Mouse (Mus musculus) MEL (cell line): ENCODE data around the gene Rprd1b. TPM values are rescaled to one million over a fixed set of nuclear protein-coding genes. Genes with fewer than 3 reads are reported as not detected.

ENCODE experiments used
- DNase-seq: peaks from one replicate; pipeline ENCODE4 v3.0.0; 2011; ENCODE audit warnings: low read depth, low spot score
- H3K27ac ChIP-seq: 2 replicates; pipeline ENCODE4 v1.5.1; 2012; ENCODE audit warnings: low read depth, mild to moderate bottlenecking, control low read depth, low read length, moderate library complexity; ENCODE audit not compliant: control insufficient read depth
- H3K27me3 ChIP-seq, 2 experiments: fragments of 150-350 bp in 1 of 2; sonication (generic) in 1 of 2; 2 replicates each; pipeline ENCODE4 v1.6.1; 2012; ENCODE audit warnings: low read length in 2 of 2, mild to moderate bottlenecking in 2 of 2, improper control_type of control experiment in 1 of 2, moderate library complexity in 1 of 2; ENCODE audit not compliant: insufficient read depth in 2 of 2, control insufficient read depth in 1 of 2
- H3K36me3 ChIP-seq, 2 experiments: 2 replicates each; pipeline ENCODE4 v1.6.1; 2012 to 2014; ENCODE audit warnings: low read length in 2 of 2, improper control_type of control experiment in 1 of 2, inconsistent platforms in 1 of 2, mild to moderate bottlenecking in 1 of 2; ENCODE audit not compliant: insufficient read depth in 2 of 2, control insufficient read depth in 1 of 2
- H3K4me1 ChIP-seq, 2 experiments: fragments of 150-350 bp in 1 of 2; sonication (generic) in 1 of 2; 2 replicates each; pipeline ENCODE4 v1.6.1; 2012; ENCODE audit warnings: low read length in 2 of 2, improper control_type of control experiment in 1 of 2, mild to moderate bottlenecking in 1 of 2; ENCODE audit not compliant: insufficient read depth in 2 of 2, control insufficient read depth in 1 of 2
- H3K4me3 ChIP-seq, 2 experiments: fragments of 150-350 bp in 1 of 2; sonication (generic) in 1 of 2; 2 replicates each; pipeline ENCODE4 v1.5.1; 2012; ENCODE audit warnings: low read depth in 2 of 2, low read length in 2 of 2, mild to moderate bottlenecking in 2 of 2, moderate library complexity in 2 of 2, control low read depth in 1 of 2, improper control_type of control experiment in 1 of 2; ENCODE audit not compliant: control insufficient read depth in 1 of 2, insufficient read depth in 1 of 2
- H3K79me2 ChIP-seq: 2 replicates; pipeline ENCODE4 v1.6.1; 2012; ENCODE audit warnings: mild to moderate bottlenecking, low read length, moderate library complexity; ENCODE audit not compliant: control insufficient read depth, poor library complexity, insufficient read depth
- H3K9ac ChIP-seq: 2 replicates; pipeline ENCODE4 v1.6.1; 2012; ENCODE audit warnings: low read depth, mild to moderate bottlenecking, control low read depth, low read length, moderate library complexity; ENCODE audit not compliant: control insufficient read depth, poor library complexity, severe bottlenecking
- H3K9me3 ChIP-seq: fragments of 150-350 bp; sonication (generic); replicated peaks from 2 replicates; pipeline ENCODE4 v1.6.1; 2012; ENCODE audit warnings: mild to moderate bottlenecking, low read length, improper control_type of control experiment, moderate library complexity; ENCODE audit not compliant: insufficient read depth
- CHD2 ChIP-seq: IDR thresholded peaks from 2 replicates; pipeline ENCODE4 v1.6.1; 2011; ENCODE audit warnings: low read length, improper control_type of control experiment
- E2F4 ChIP-seq: IDR thresholded peaks from 2 replicates; pipeline ENCODE4 v1.6.1; 2011; ENCODE audit warnings: low read depth, low read length, improper control_type of control experiment, borderline replicate concordance
- ELF1 ChIP-seq: IDR thresholded peaks from 2 replicates; pipeline ENCODE4 v1.6.1; 2014; ENCODE audit warnings: low read depth, mild to moderate bottlenecking, inconsistent platforms, low read length, improper control_type of control experiment, moderate library complexity
- EP300 ChIP-seq, 2 experiments: IDR thresholded peaks; 2 replicates each; pipeline ENCODE4 v1.6.1; 2011; ENCODE audit warnings: improper control_type of control experiment in 2 of 2, low read length in 2 of 2, low read depth in 1 of 2, mild to moderate bottlenecking in 1 of 2
- GABPA ChIP-seq: IDR thresholded peaks from 2 replicates; pipeline ENCODE4 v1.6.1; 2012; ENCODE audit warnings: low read depth, mild to moderate bottlenecking, inconsistent platforms, low read length, improper control_type of control experiment, moderate library complexity
- GATA1 ChIP-seq: IDR thresholded peaks from 2 replicates; pipeline ENCODE4 v1.6.1; 2011; ENCODE audit warnings: low read depth, low read length, improper control_type of control experiment
- HCFC1 ChIP-seq: IDR thresholded peaks from 2 replicates; pipeline ENCODE4 v1.6.1; 2012; ENCODE audit warnings: low read depth, mild to moderate bottlenecking, inconsistent platforms, low read length, improper control_type of control experiment, moderate library complexity
- JUND ChIP-seq: IDR thresholded peaks from 2 replicates; pipeline ENCODE4 v1.6.1; 2011; ENCODE audit warnings: low read depth, mild to moderate bottlenecking, improper control_type of control experiment, low read length
- KAT2A ChIP-seq: conservative IDR thresholded peaks from 2 replicates; pipeline ENCODE4 v1.6.1; 2012; ENCODE audit warnings: low read depth, low read length, improper control_type of control experiment, inconsistent platforms
- MAFK ChIP-seq: IDR thresholded peaks from 2 replicates; pipeline ENCODE4 v1.6.1; 2011; ENCODE audit warnings: low read depth, mild to moderate bottlenecking, low read length, improper control_type of control experiment, borderline replicate concordance
- MEF2A ChIP-seq: IDR thresholded peaks from 2 replicates; pipeline ENCODE4 v1.6.1; 2014; ENCODE audit warnings: low read depth, mild to moderate bottlenecking, inconsistent platforms, low read length, improper control_type of control experiment; ENCODE audit not compliant: poor library complexity, insufficient replicate concordance, severe bottlenecking; ENCODE audit errors: extremely low read depth
- MYB ChIP-seq: IDR thresholded peaks from 2 replicates; pipeline ENCODE4 v1.6.1; 2011; ENCODE audit warnings: mild to moderate bottlenecking, low read depth, low read length, improper control_type of control experiment
- MYC ChIP-seq: IDR thresholded peaks from 2 replicates; pipeline ENCODE4 v1.6.1; 2011; ENCODE audit warnings: low read depth, mild to moderate bottlenecking, low read length, improper control_type of control experiment, moderate library complexity
- NELFE ChIP-seq: IDR thresholded peaks from 2 replicates; pipeline ENCODE4 v1.6.1; 2011; ENCODE audit warnings: low read depth, low read length, improper control_type of control experiment
- NRF1 ChIP-seq: IDR thresholded peaks from 2 replicates; pipeline ENCODE4 v1.6.1; 2014; ENCODE audit warnings: low read depth, mild to moderate bottlenecking, inconsistent platforms, low read length, improper control_type of control experiment, moderate library complexity; ENCODE audit not compliant: poor library complexity, insufficient read depth, severe bottlenecking
- POLR2A ChIP-seq, 2 experiments: IDR thresholded peaks; 2 replicates each; pipeline ENCODE4 v1.6.1; 2011 to 2012; ENCODE audit warnings: low read length in 2 of 2, mild to moderate bottlenecking in 2 of 2, control low read depth in 1 of 2, improper control_type of control experiment in 1 of 2, low read depth in 1 of 2, moderate library complexity in 1 of 2; ENCODE audit not compliant: control insufficient read depth in 1 of 2, insufficient read depth in 1 of 2, poor library complexity in 1 of 2
- POLR2AphosphoS5 ChIP-seq: IDR thresholded peaks from 2 replicates; pipeline ENCODE4 v1.6.1; 2012; ENCODE audit warnings: low read depth, borderline replicate concordance, mild to moderate bottlenecking, inconsistent platforms, low read length, moderate library complexity, mixed read lengths
- RCOR1 ChIP-seq: IDR thresholded peaks from 2 replicates; pipeline ENCODE4 v1.6.1; 2012; ENCODE audit warnings: low read depth, mild to moderate bottlenecking, inconsistent platforms, low read length, improper control_type of control experiment
- SMC3 ChIP-seq: IDR thresholded peaks from 2 replicates; pipeline ENCODE4 v1.6.1; 2011; ENCODE audit warnings: low read depth, low read length, improper control_type of control experiment
- TAL1 ChIP-seq: IDR thresholded peaks from 2 replicates; pipeline ENCODE4 v1.6.1; 2012; ENCODE audit warnings: mild to moderate bottlenecking, inconsistent platforms, low read length, moderate library complexity, mixed read lengths
- TBP ChIP-seq: IDR thresholded peaks from 2 replicates; pipeline ENCODE4 v1.8.0; 2011; ENCODE audit warnings: low read depth, low read length, improper control_type of control experiment
- USF1 ChIP-seq: IDR thresholded peaks from 2 replicates; pipeline ENCODE4 v1.6.1; 2014; ENCODE audit warnings: low read depth, mild to moderate bottlenecking, inconsistent platforms, low read length, improper control_type of control experiment, moderate library complexity
- ZC3H11A ChIP-seq: IDR thresholded peaks from 2 replicates; pipeline ENCODE4 v1.6.1; 2012; ENCODE audit warnings: low read depth, mild to moderate bottlenecking, inconsistent platforms, low read length, improper control_type of control experiment
- ZNF384 ChIP-seq: IDR thresholded peaks from 2 replicates; pipeline ENCODE4 v1.6.1; 2012; ENCODE audit warnings: low read depth, mild to moderate bottlenecking, inconsistent platforms, low read length, improper control_type of control experiment
- polyA plus RNA-seq, 2 experiments: library from polyadenylated mRNA; stranded (reverse) in 1 of 2; unstranded in 1 of 2; fragments of >175 nt in 1 of 2; fragments of >200 nt in 1 of 2; gene quantifications; 2 replicates each; pipeline versions ENCODE4 v1.2.1 to v1.2.4; 2012; ENCODE audit warnings: low replicate concordance in 2 of 2, low read depth in 1 of 2; ENCODE audit not compliant: insufficient read length in 2 of 2, insufficient read depth in 1 of 2, missing spikeins in 1 of 2
- total RNA-seq: library from RNA; depleted of rRNA; stranded (reverse); fragments of 300-350 nt; gene quantifications from 2 replicates; pipeline ENCODE4 v1.2.3, GENCODE M21; 2012

Gene Rprd1b
- total and polyA plus RNA-seq, 3 experiments = 14.2 to 35.1 TPM; not detected in 1

DNA sequence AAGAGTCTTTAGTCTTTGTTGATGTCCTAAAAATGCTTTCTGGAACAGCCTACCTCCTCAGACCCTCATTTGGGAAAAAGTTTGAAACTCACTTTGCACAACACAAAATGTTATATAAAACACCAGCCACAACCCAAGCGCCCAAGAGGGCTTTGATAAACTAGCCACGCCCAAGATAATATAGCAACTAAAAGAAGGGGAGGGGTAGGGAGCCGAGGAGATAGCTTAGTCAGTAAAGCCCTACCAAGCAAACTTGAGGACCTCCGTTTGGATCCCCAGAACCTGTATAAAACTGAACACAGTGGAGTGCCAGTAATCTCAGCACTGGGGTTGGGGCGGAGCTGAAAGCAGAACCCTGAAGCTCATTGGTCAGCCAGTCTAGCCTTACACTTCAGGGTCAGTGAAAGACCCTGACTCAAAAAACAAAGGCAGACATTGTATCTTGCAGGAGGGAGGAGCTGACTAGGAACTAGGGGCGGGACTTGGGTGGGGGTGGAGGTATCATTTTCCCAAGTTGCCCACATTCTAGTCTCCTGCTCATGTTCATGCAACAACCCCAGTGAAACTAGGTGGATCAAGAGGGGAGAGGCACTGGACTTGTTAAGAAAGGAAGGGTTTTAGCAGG lies 124.5 kb downstream of the Rprd1b start:
- H3K9ac ChIP-seq = peak overlapping the region; percentile 22; the same call in 1 of the 2 replicates
- no peaks in the 10 kb centered on the region for H3K27me3 ChIP-seq
- peaks cover 0 to 4% of the 10 kb centered on the region in 2 experiments; a peak in 2 of 4 replicates for H3K36me3 ChIP-seq
- peaks cover 4 to 15% of the 10 kb centered on the region in 2 experiments for H3K4me1 ChIP-seq
- no peak overlapping the region for H3K27ac ChIP-seq
- TF ChIP-seq MEF2A (no peak), CHD2 (no peak), GATA1 (0 out of 2 replicates have a peak, but pooled peaks have one; percentile 14)
- TF ChIP-seq, all 39 proteins: peak for 1
- H3K4me3 ChIP-seq = peak overlapping the region; percentile 5 to 63; a peak in 2 of 4 replicates
- H3K9me3 ChIP-seq = no peaks in the 10 kb centered on the region
- DNase-seq = peak; percentile 46
- no peaks in the 10 kb centered on the region for H3K79me2 ChIP-seq

DNA sequence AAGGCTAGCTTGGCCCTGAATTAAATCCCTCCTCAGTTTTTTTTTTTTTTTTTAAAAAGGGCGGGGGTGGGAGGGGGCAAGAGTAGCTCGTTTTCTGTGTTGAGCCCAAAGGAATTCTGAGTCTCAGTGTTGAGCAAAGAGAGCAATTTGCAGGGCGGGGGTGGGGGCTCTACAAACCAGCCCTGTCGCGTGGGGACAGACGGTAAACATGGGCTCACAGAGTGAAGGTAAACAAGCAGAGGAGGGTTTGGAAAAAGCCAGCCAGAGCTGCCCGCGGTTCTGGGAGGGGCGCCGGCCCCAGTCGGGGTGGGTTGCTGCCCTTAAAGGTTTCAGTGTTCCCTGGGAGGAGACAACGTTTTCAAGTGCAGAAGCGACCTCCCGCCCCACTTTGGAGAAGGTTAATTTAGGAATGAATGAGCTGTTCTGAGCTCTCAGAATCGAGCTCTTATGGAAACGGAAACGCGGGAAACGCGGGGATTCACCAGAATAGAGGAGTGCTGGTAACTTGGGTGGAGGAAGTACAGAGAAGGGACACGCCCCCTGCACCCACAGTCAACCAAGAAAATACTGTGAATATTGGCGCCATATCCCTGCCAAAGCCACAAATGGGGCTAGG lies 125.5 kb downstream of the Rprd1b start:
- H3K79me2 ChIP-seq = no peaks in the 10 kb centered on the region
- no peak for TF ChIP-seq MAFK
- no peak for TF ChIP-seq MEF2A
- 0 out of 2 replicates have a peak, but pooled peaks have one; percentile 35 for TF ChIP-seq E2F4
- no peak for TF ChIP-seq EP300 (IDR thresholded peaks at IDR 0.05; ENCODE audit: low read depth in 1 of 2, low read length in 2 of 2)
- peak; percentile 88 for TF ChIP-seq ZNF384
- no peak for TF ChIP-seq TAL1
- TF ChIP-seq JUND = no peak
- no peak for TF ChIP-seq TBP
- TF ChIP-seq RCOR1 = no peak
- no peak for TF ChIP-seq POLR2A (IDR thresholded peaks at IDR 0.05; ENCODE audit: control insufficient read depth in 1 of 2, insufficient read depth in 1 of 2, low read depth in 1 of 2, low read length in 2 of 2, poor library complexity in 1 of 2)
- no peak for TF ChIP-seq MYB
- no peak for TF ChIP-seq POLR2AphosphoS5
- TF ChIP-seq KAT2A = no peak
- TF ChIP-seq ELF1 = peak; percentile 47; the same call in 1 of the 2 replicates
- no peak for TF ChIP-seq SMC3
- TF ChIP-seq NRF1 = no peak
- TF ChIP-seq GATA1 = no peak
- TF ChIP-seq NELFE = no peak
- TF ChIP-seq MYC = no peak
- TF ChIP-seq HCFC1 = no peak
- TF ChIP-seq ZC3H11A = no peak
- no peak for TF ChIP-seq GABPA
- TF ChIP-seq USF1 = no peak
- TF ChIP-seq, all 39 proteins: peak for 3
- Histone ChIP-seq H3K4me1 (peaks cover 4 to 10% of the 10 kb centered on the region in 2 experiments), H3K27ac (0 out of 2 replicates have a peak overlapping the region, but pooled peaks have one; percentile 31), H3K4me3 (peak overlapping the region; percentile 61 to 63), H3K27me3 (no peaks in the 10 kb centered on the region), H3K36me3 (peaks cover 0 to 4% of the 10 kb centered on the region in 2 experiments; a peak in 2 of 4 replicates), H3K9me3 (no peaks in the 10 kb centered on the region), H3K9ac (peak overlapping the region; percentile 61)
- DNase-seq = peak; percentile 76
